15 mouse cellular contexts compared by ENCODE assay signal in the genomic region with DNA sequence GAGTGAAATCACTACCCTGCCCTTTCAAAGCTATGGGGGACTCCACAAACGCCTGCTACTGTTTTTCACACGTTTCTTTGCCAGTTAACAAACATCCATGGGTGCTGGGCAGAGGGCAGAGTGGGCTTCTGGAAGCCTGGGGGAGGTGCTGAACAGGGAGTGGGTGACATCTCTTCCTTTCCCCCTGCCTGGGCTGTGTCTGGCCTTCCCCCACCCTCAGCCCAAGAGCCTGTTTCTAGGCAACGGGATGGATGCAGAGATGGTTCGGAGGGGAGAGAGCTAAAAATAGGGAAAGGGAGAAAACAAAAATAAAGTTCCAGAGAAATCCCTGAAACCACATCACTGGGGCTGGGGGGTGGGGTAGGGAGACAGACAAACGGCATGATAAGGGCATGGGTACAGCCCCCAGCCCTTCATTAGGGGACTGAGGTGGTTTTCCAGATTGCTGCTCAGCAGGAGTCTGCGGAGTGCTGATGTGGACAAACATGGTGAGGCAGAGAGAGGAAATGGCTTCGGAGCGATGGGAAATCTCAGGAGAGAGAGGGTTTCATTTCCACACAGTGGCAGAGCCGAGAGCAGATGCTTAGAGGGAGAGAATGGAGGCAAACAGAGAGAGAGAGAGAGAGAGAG. TPM values are rescaled to one million over a fixed set of nuclear protein-coding genes. Genes with fewer than 3 reads are reported as not detected.
A peak's percentile ranks its signal among the peaks of the same experiment; 100 is the strongest.
DNase-seq lines count a peak whose midpoint lies in the region; ATAC-seq and TF ChIP-seq lines count a peak whose summit lies in the region.
"Had no signal": no experiment of that assay in that cellular context is flagged by ENCODE, and none has a peak within 500 bp of the region (broad histone marks: within the 10 kb centered on the region; RNA-seq: fewer than 3 reads in every experiment).

No protein-coding gene starts in this region.

- no peak for TF ChIP-seq CTCF in cerebellum, adult 2 months (IDR thresholded peaks at IDR 0.05; ENCODE audit: borderline replicate concordance, insufficient read depth, low read depth, low read length)
- TF ChIP-seq CTCF in hindbrain, postnatal 0 days (IDR thresholded peaks at IDR 0.05; ENCODE audit: low read depth) = no peak
- no peak for TF ChIP-seq CTCF in olfactory bulb, adult 2 months (IDR thresholded peaks at IDR 0.05; ENCODE audit: insufficient read depth, low read depth, low read length)

- no peak for ATAC-seq in cerebellum, adult (ENCODE audit: insufficient number of reproducible peaks, low FRiP score, low TSS enrichment)
- ATAC-seq in hindbrain, postnatal 0 days = no peak

- H3K27me3 ChIP-seq in cerebellum, adult 2 months (ENCODE audit: control insufficient read depth, insufficient read depth, low read length) = no peaks in the 10 kb centered on the region
- no peaks in the 10 kb centered on the region for H3K27me3 ChIP-seq in hindbrain, postnatal 0 days (ENCODE audit: insufficient read depth, low read length)

- H3K27ac ChIP-seq in cerebellum, adult 2 months (ENCODE audit: insufficient read depth, low read length) = peak overlapping the region; percentile 67
- H3K27ac ChIP-seq in hindbrain, postnatal 0 days = peak overlapping the region; percentile 92
- H3K27ac ChIP-seq in olfactory bulb, adult 2 months (ENCODE audit: insufficient read depth, low read depth, low read length) = peak overlapping the region; percentile 100
- H3K27ac ChIP-seq: limb, embryonic 10.5 days; liver, embryonic 15.5 days; stomach, postnatal 0 days had no signal

- no peak overlapping the region for H3K9ac ChIP-seq in hindbrain, postnatal 0 days (replicated peaks; ENCODE audit: low read length)
- H3K9ac ChIP-seq: liver, embryonic 15.5 days had no signal

- peak in 1 of 2 experiments; percentile 58 for DNase-seq in cerebellum, adult 2 months
- peak; percentile 30 for DNase-seq in retina, postnatal 1 day
- no peak for DNase-seq in retina, embryonic 14.5 days (ENCODE audit: low spot score)
- peak; percentile 58 for DNase-seq in hindbrain, postnatal 0 days (ENCODE audit: low spot score)
- DNase-seq in T-cell, adult 2 months (ENCODE audit: low spot score) = no peak
- no peak for DNase-seq in adrenal gland, adult 18-20 months (ENCODE audit: low spot score in 2 of 2)
- DNase-seq: kidney, adult 11 months; lung, postnatal 4 days had no signal

- peak overlapping the region; percentile 14; the same call in 1 of the 2 replicates for H3K4me2 ChIP-seq in hindbrain, postnatal 0 days (ENCODE audit: low read depth, low read length)
- H3K4me2 ChIP-seq: liver, embryonic 15.5 days had no signal

- H3K4me1 ChIP-seq in cerebellum, adult 2 months (ENCODE audit: control insufficient read depth, insufficient read depth, low read length) = peaks cover 62% of the 10 kb centered on the region
- H3K4me1 ChIP-seq in hindbrain, postnatal 0 days (ENCODE audit: insufficient read depth, low read length) = peaks cover 33% of the 10 kb centered on the region
- H3K4me1 ChIP-seq in olfactory bulb, adult 2 months (ENCODE audit: control insufficient read depth, insufficient read depth, low read length) = peaks cover 67% of the 10 kb centered on the region

- no peak overlapping the region for H3K4me3 ChIP-seq in cerebellum, adult 2 months (replicated peaks; ENCODE audit: insufficient read depth, low read depth, low read length)
- no peak overlapping the region for H3K4me3 ChIP-seq in hindbrain, postnatal 0 days (ENCODE audit: low read length)
- H3K4me3 ChIP-seq in olfactory bulb, adult 2 months (ENCODE audit: insufficient read depth, low read depth, low read length) = peak overlapping the region; percentile 28
- H3K4me3 ChIP-seq: limb, embryonic 10.5 days; liver, embryonic 15.5 days had no signal

- WGBS in cerebellum, adult 2 months = 11% methylated on average over 9 of the region's 9 CpGs
- WGBS in hindbrain, postnatal 0 days = 11% methylated on average over 9 of the region's 9 CpGs
- 6% methylated on average over 9 of the region's 9 CpGs for WGBS in olfactory bulb, adult 2 months

- H3K36me3 ChIP-seq in hindbrain, postnatal 0 days (ENCODE audit: insufficient read depth, low read length) = no peaks in the 10 kb centered on the region
- H3K36me3 ChIP-seq: limb, embryonic 10.5 days; liver, embryonic 15.5 days had no signal

- no peak for TF ChIP-seq POLR2A in cerebellum, adult 2 months (IDR thresholded peaks at IDR 0.05; ENCODE audit: borderline replicate concordance, insufficient read depth, low read length)
- no peak for TF ChIP-seq POLR2A in olfactory bulb, adult 2 months (IDR thresholded peaks at IDR 0.05; ENCODE audit: insufficient read depth, low read depth, low read length)

- no peaks in the 10 kb centered on the region for H3K9me3 ChIP-seq in hindbrain, postnatal 0 days (ENCODE audit: low read length)
- H3K9me3 ChIP-seq: limb, embryonic 10.5 days; liver, embryonic 15.5 days had no signal

RNA-seq across cellular contexts. Expression of a gene that starts 5.6 kb away (rescaled TPM):
- 41.4 and 45.4 TPM in 2 replicates for polyA plus RNA-seq in cerebellum, adult 2 months (2012; rRNA removed)
- 146 and 153 TPM in 2 replicates for total RNA-seq in hindbrain, postnatal 0 days (2014; rRNA removed)
- 18.3 and 19.9 TPM in 2 replicates for polyA plus RNA-seq in hindbrain, postnatal 0 days (2015; fragmentation: Nextera tagmentation; extraction: Ambion mirVana)
- polyA plus RNA-seq in olfactory bulb, adult 2 months (2012; ENCODE audit: insufficient read depth, insufficient read length, low replicate concordance, missing spikeins) = not detected in 2 replicates
- total RNA-seq in adrenal gland, adult 18-20 months (2021) = 1 to 10 TPM; 2.5 to 3.2 TPM

RNA-seq across cellular contexts. Expression of a gene that starts 11.1 kb away (rescaled TPM):
- 851 and 853 TPM in 2 replicates for polyA plus RNA-seq in cerebellum, adult 2 months (2012; rRNA removed)
- total RNA-seq in hindbrain, postnatal 0 days (2014; rRNA removed) = 96.8 and 111 TPM in 2 replicates
- polyA plus RNA-seq in hindbrain, postnatal 0 days (2015; fragmentation: Nextera tagmentation; extraction: Ambion mirVana) = 202 and 222 TPM in 2 replicates
- polyA plus RNA-seq in olfactory bulb, adult 2 months (2012; ENCODE audit: insufficient read depth, insufficient read length, low replicate concordance, missing spikeins) = not detected in 2 replicates
- total RNA-seq in adrenal gland, adult 18-20 months (2021) = 1 to 10 TPM; 1.8 to 3.3 TPM
- polyA plus RNA-seq: gonadal fat pad, adult 2 months; heart, postnatal 0 days; limb, embryonic 10.5 days; liver, embryonic 15.5 days had no signal

RNA-seq across cellular contexts. Expression of a gene that starts 28.5 kb away (rescaled TPM):
- polyA plus RNA-seq in cerebellum, adult 2 months (2012; rRNA removed) = not detected in 2 replicates
- not detected in 2 replicates for total RNA-seq in hindbrain, postnatal 0 days (2014; rRNA removed)
- not detected in 2 replicates for polyA plus RNA-seq in hindbrain, postnatal 0 days (2015; fragmentation: Nextera tagmentation; extraction: Ambion mirVana)
- not detected in 2 replicates for polyA plus RNA-seq in olfactory bulb, adult 2 months (2012; ENCODE audit: insufficient read depth, insufficient read length, low replicate concordance, missing spikeins)
- not detected for total RNA-seq in adrenal gland, adult 18-20 months (2021)
- polyA plus RNA-seq: gonadal fat pad, adult 2 months; heart, postnatal 0 days; limb, embryonic 10.5 days; liver, embryonic 15.5 days; stomach, postnatal 0 days had no signal

RNA-seq across cellular contexts. Expression of a gene that starts 33.9 kb away (rescaled TPM):
- polyA plus RNA-seq in cerebellum, adult 2 months (2012; rRNA removed) = 87.9 and 89.8 TPM in 2 replicates
- 53.2 and 60.5 TPM in 2 replicates for total RNA-seq in hindbrain, postnatal 0 days (2014; rRNA removed)
- polyA plus RNA-seq in hindbrain, postnatal 0 days (2015; fragmentation: Nextera tagmentation; extraction: Ambion mirVana) = 143 and 153 TPM in 2 replicates
- not detected in 2 replicates for polyA plus RNA-seq in olfactory bulb, adult 2 months (2012; ENCODE audit: insufficient read depth, insufficient read length, low replicate concordance, missing spikeins)
- 10 to 100 TPM; 32.6 to 46.1 TPM for total RNA-seq in adrenal gland, adult 18-20 months (2021)

RNA-seq across cellular contexts. Expression of a gene that starts 54.1 kb away (rescaled TPM):
- 0.16 and 0.23 TPM in 2 replicates for polyA plus RNA-seq in cerebellum, adult 2 months (2012; rRNA removed)
- 0.22 and 0.37 TPM in 2 replicates for total RNA-seq in hindbrain, postnatal 0 days (2014; rRNA removed)
- polyA plus RNA-seq in hindbrain, postnatal 0 days (2015; fragmentation: Nextera tagmentation; extraction: Ambion mirVana) = 0.35 and 0.41 TPM in 2 replicates
- polyA plus RNA-seq in olfactory bulb, adult 2 months (2012; ENCODE audit: insufficient read depth, insufficient read length, low replicate concordance, missing spikeins) = not detected in 2 replicates
- total RNA-seq in adrenal gland, adult 18-20 months (2021) = under 1 TPM in 1 of 2 experiments, not detected in 1; 0.17 TPM
- polyA plus RNA-seq: heart, postnatal 0 days; limb, embryonic 10.5 days had no signal

Comparison
In these comparisons a context has a peak if more than half of its experiments do, and no peak if none do; other contexts are left out.
1. DNase-seq: peak in retina, postnatal 1 day (single experiment) and hindbrain, postnatal 0 days (single experiment); none in retina, embryonic 14.5 days (single experiment), T-cell, adult 2 months (single experiment) and adrenal gland, adult 18-20 months (0 of 2).
2. RNA of a gene that starts 5.6 kb away (polyA plus RNA-seq): 41.4 to 45.4 TPM in cerebellum, adult 2 months and 18.3 to 19.9 TPM in hindbrain, postnatal 0 days; not detected in olfactory bulb, adult 2 months; every median in the first group is over 10 times any median in the second.
3. RNA of a gene that starts 11.1 kb away (polyA plus RNA-seq): 851 to 853 TPM in cerebellum, adult 2 months and 202 to 222 TPM in hindbrain, postnatal 0 days; not detected in olfactory bulb, adult 2 months; every median in the first group is over 100 times any median in the second.
4. Peak in every context shown above with its lines, with median percentiles within 50 percentile points of each other: H3K27ac ChIP-seq.